Mouse (Mus musculus) lung, postnatal 4 days (tissue): ENCODE measurements around the gene Atp6v0a1.
"Not testable (repeated sequence)": the region's sequence is repeated elsewhere in the genome, so short reads cannot be mapped to it uniquely, and the experiment has no call there.

Experiments
- DNase-seq, 2 experiments: peaks; one replicate each; pipeline ENCODE4 v3.0.0; 2021

Gene Atp6v0a1

GRCm38 (mm10) chr11:100982087-100982486, 27.2 kb upstream of the Atp6v0a1 start:
- DNase-seq: no peak

GRCm38 (mm10) chr11:100983125-100983777, 26.0 kb upstream of the Atp6v0a1 start:
- DNase-seq: peak; percentile 74 to 88

- DNase-seq: no peak
Measured at GRCm38 (mm10) chr11:100983778-100984131, 25.5 kb upstream of the Atp6v0a1 start.

- DNase-seq: no peak
Measured at GRCm38 (mm10) chr11:100985607-100986006, 23.6 kb upstream of the Atp6v0a1 start.

GRCm38 (mm10) chr11:100988674-100989073, 20.6 kb upstream of the Atp6v0a1 start:
- DNase-seq: no peak

GRCm38 (mm10) chr11:100989666-100990065, 19.6 kb upstream of the Atp6v0a1 start:
- no peak for DNase-seq

GRCm38 (mm10) chr11:100991027-100991534, 18.2 kb upstream of the Atp6v0a1 start:
- DNase-seq: no peak

GRCm38 (mm10) chr11:100993437-100993836, 15.8 kb upstream of the Atp6v0a1 start:
- DNase-seq: no peak

GRCm38 (mm10) chr11:100994233-100994632, 15.0 kb upstream of the Atp6v0a1 start:
- DNase-seq: no peak

- no peak for DNase-seq
Measured at GRCm38 (mm10) chr11:100994655-100995054, 14.6 kb upstream of the Atp6v0a1 start.

GRCm38 (mm10) chr11:100996501-100996900, 12.8 kb upstream of the Atp6v0a1 start:
- DNase-seq: no peak

- no peak for DNase-seq
Measured at GRCm38 (mm10) chr11:100998836-100999235, 10.4 kb upstream of the Atp6v0a1 start.

GRCm38 (mm10) chr11:100999254-100999653, 10.0 kb upstream of the Atp6v0a1 start:
- DNase-seq: no peak

- DNase-seq: not testable (repeated sequence)
Measured at GRCm38 (mm10) chr11:101001875-101002552, 7.2 kb upstream of the Atp6v0a1 start.

GRCm38 (mm10) chr11:101003025-101003685, 6.1 kb upstream of the Atp6v0a1 start:
- peak; percentile 57 to 67 for DNase-seq

- peak in 1 of 2 experiments; percentile 60 for DNase-seq
Measured at GRCm38 (mm10) chr11:101008206-101009045, 826 bp upstream of the Atp6v0a1 start.

- no peak for DNase-seq
Measured at GRCm38 (mm10) chr11:101009888-101010784, 884 bp downstream of the Atp6v0a1 start.

- DNase-seq: no peak
Measured at GRCm38 (mm10) chr11:101011641-101012040, 2.4 kb downstream of the Atp6v0a1 start.

- peak in 1 of 2 experiments; percentile 39 for DNase-seq
Measured at GRCm38 (mm10) chr11:101023371-101023770, 14.1 kb downstream of the Atp6v0a1 start.

- no peak for DNase-seq
Measured at GRCm38 (mm10) chr11:101024001-101024400, 14.7 kb downstream of the Atp6v0a1 start.

GRCm38 (mm10) chr11:101027121-101027520, 17.9 kb downstream of the Atp6v0a1 start:
- no peak for DNase-seq

GRCm38 (mm10) chr11:101029320-101029719, 20.1 kb downstream of the Atp6v0a1 start:
- no peak for DNase-seq
